Mouse (Mus musculus) midbrain, postnatal 0 days (tissue): ENCODE results near the gene Micu1. TPM values are rescaled to one million over a fixed set of nuclear protein-coding genes. Genes with fewer than 3 reads are reported as not detected.
A peak's percentile ranks its signal among the peaks of the same experiment; 100 is the strongest.

Experiments
- ATAC-seq: fragments of 200-750 bp; cut with Nextera tagmentation; 2 replicates; pipeline ENCODE4 v1.8.0; 2017; ENCODE audit warnings: moderate number of reproducible peaks, mild to moderate bottlenecking, moderate TSS enrichment, moderate library complexity; ENCODE audit not compliant: low FRiP score
- DNase-seq: peaks from one replicate; pipeline ENCODE4 v3.0.0-alpha.2; 2015; ENCODE audit warnings: low spot score
- H3K27ac ChIP-seq: fragments of 300-500 bp; sonication (generic); 2 replicates; pipeline ENCODE4 v1.5.1; 2014; ENCODE audit warnings: low read depth, mild to moderate bottlenecking, low read length, mixed read lengths
- H3K27me3 ChIP-seq: fragments of 300-500 bp; sonication (generic); 2 replicates; pipeline ENCODE4 v1.6.1; 2014; ENCODE audit warnings: low read length, control low read depth, mixed read lengths; ENCODE audit not compliant: insufficient read depth
- H3K36me3 ChIP-seq: fragments of 300-500 bp; sonication (generic); 2 replicates; pipeline ENCODE4 v1.6.1; 2014; ENCODE audit warnings: low read length, control low read depth, mixed read lengths; ENCODE audit not compliant: insufficient read depth
- H3K4me1 ChIP-seq: fragments of 300-500 bp; sonication (generic); 2 replicates; pipeline ENCODE4 v1.6.1; 2014; ENCODE audit warnings: mild to moderate bottlenecking, control low read depth, antibody characterized with exemption, low read length, mixed read lengths; ENCODE audit not compliant: insufficient read depth
- H3K4me2 ChIP-seq: fragments of 300-500 bp; sonication (generic); 2 replicates; pipeline ENCODE4 v1.6.1; 2014; ENCODE audit warnings: low read depth, mild to moderate bottlenecking, low read length, mixed read lengths; ENCODE audit not compliant: poor library complexity, severe bottlenecking
- H3K4me3 ChIP-seq: fragments of 300-500 bp; sonication (generic); 2 replicates; pipeline ENCODE4 v1.5.1; 2014; ENCODE audit warnings: low read depth, mild to moderate bottlenecking, low read length, moderate library complexity
- H3K9ac ChIP-seq: fragments of 300-500 bp; sonication (generic); replicated peaks from 2 replicates; pipeline ENCODE4 v1.6.1; 2014; ENCODE audit warnings: mild to moderate bottlenecking, low read length, moderate library complexity, mixed read lengths; ENCODE audit not compliant: poor library complexity, severe bottlenecking
- H3K9me3 ChIP-seq: fragments of 300-500 bp; sonication (generic); 2 replicates; pipeline ENCODE4 v1.6.1; 2016; ENCODE audit warnings: low read length, control low read depth
- CTCF ChIP-seq: IDR thresholded peaks from 2 replicates; pipeline ENCODE4 v1.5.1; 2016; ENCODE audit warnings: antibody characterized with exemption, mild to moderate bottlenecking
- WGBS: fragments of 180-500 bp; shearing (Covaris S2); extraction: QIAGEN DNeasy Blood & Tissue Kit; methylation state at CpG from one replicate; pipeline ENCODE4 v1.1.7; 2014; 5-methylcytosine and 5-hydroxymethylcytosine counted together
- polyA plus RNA-seq: library from polyadenylated mRNA; unstranded; fragments of >200 nt; fragmentation: Nextera tagmentation; extraction: Ambion mirVana; gene quantifications from 2 replicates; pipeline ENCODE4 v1.2.1, GENCODE M21; 2015
- total RNA-seq: library from RNA; depleted of rRNA; stranded (reverse); fragments of >200 nt; gene quantifications from 2 replicates; pipeline ENCODE4 v1.2.3, GENCODE M21; 2014

The Micu1 gene
- total and polyA plus RNA-seq, 2 experiments from 2014 or later, result 61.1 to 70.9 TPM

- TF ChIP-seq CTCF, result no peak
- H3K9me3 ChIP-seq, result no peaks in the 10 kb centered on the region
- no peaks in the 10 kb centered on the region for H3K4me1 ChIP-seq
- no peaks in the 10 kb centered on the region for H3K27me3 ChIP-seq
- H3K4me2 ChIP-seq, result no peak overlapping the region
- no peak for ATAC-seq
- H3K27ac ChIP-seq, result no peak overlapping the region
- no peaks in the 10 kb centered on the region for H3K36me3 ChIP-seq
- no peak overlapping the region for H3K4me3 ChIP-seq
- peak; percentile 62 for DNase-seq
- WGBS, result 68% methylated on average over 7 of the region's 7 CpGs
- H3K9ac ChIP-seq, result no peak overlapping the region
Observed at GRCm38 (mm10) chr10:59709281-59709680, 7.0 kb downstream of the Micu1 start.

- Histone ChIP-seq H3K27me3 (no peaks in the 10 kb centered on the region), H3K4me1 (no peaks in the 10 kb centered on the region), H3K9ac (no peak overlapping the region), H3K9me3 (no peaks in the 10 kb centered on the region), H3K36me3 (no peaks in the 10 kb centered on the region), H3K4me3 (no peak overlapping the region), H3K27ac (no peak overlapping the region), H3K4me2 (no peak overlapping the region)
- ATAC-seq (no peak), DNase-seq (no peak)
- WGBS, result 96% methylated on average over 1 of the region's 1 CpGs
- TF ChIP-seq CTCF, result peak; percentile 57
Observed at GRCm38 (mm10) chr10:59710246-59710645, 8.0 kb downstream of the Micu1 start.

GRCm38 (mm10) chr10:59712062-59712461, 9.8 kb downstream of the Micu1 start:
- Histone ChIP-seq H3K27ac (no peak overlapping the region), H3K4me1 (no peaks in the 10 kb centered on the region), H3K4me2 (no peak overlapping the region), H3K27me3 (no peaks in the 10 kb centered on the region), H3K36me3 (no peaks in the 10 kb centered on the region), H3K4me3 (no peak overlapping the region), H3K9ac (no peak overlapping the region), H3K9me3 (no peaks in the 10 kb centered on the region)
- ATAC-seq (no peak), DNase-seq (no peak)
- 93% methylated on average over 8 of the region's 8 CpGs for WGBS
- TF ChIP-seq CTCF, result no peak

GRCm38 (mm10) chr10:59720017-59720416, 17.7 kb downstream of the Micu1 start:
- no peaks in the 10 kb centered on the region for H3K36me3 ChIP-seq
- DNase-seq (no peak), ATAC-seq (no peak)
- no peak for TF ChIP-seq CTCF
- no peak overlapping the region for H3K27ac ChIP-seq
- no peak overlapping the region for H3K9ac ChIP-seq
- H3K4me1 ChIP-seq, result no peaks in the 10 kb centered on the region
- H3K27me3 ChIP-seq, result no peaks in the 10 kb centered on the region
- no peak overlapping the region for H3K4me2 ChIP-seq
- WGBS, result 86% methylated on average over 7 of the region's 7 CpGs
- no peak overlapping the region for H3K4me3 ChIP-seq
- H3K9me3 ChIP-seq, result no peaks in the 10 kb centered on the region

- Histone ChIP-seq H3K4me2 (no peak overlapping the region), H3K4me1 (no peaks in the 10 kb centered on the region), H3K36me3 (no peaks in the 10 kb centered on the region), H3K4me3 (no peak overlapping the region), H3K9ac (no peak overlapping the region), H3K27me3 (no peaks in the 10 kb centered on the region), H3K27ac (no peak overlapping the region), H3K9me3 (no peaks in the 10 kb centered on the region)
- no peak for TF ChIP-seq CTCF
- ATAC-seq (no peak), DNase-seq (no peak)
- WGBS, result 79% methylated on average over 4 of the region's 4 CpGs
Observed at GRCm38 (mm10) chr10:59721555-59721954, 19.3 kb downstream of the Micu1 start.

- no peaks in the 10 kb centered on the region for H3K4me1 ChIP-seq
- H3K4me2 ChIP-seq, result no peak overlapping the region
- no peak overlapping the region for H3K9ac ChIP-seq
- H3K4me3 ChIP-seq, result no peak overlapping the region
- H3K27ac ChIP-seq, result no peak overlapping the region
- ATAC-seq (no peak), DNase-seq (no peak)
- no peaks in the 10 kb centered on the region for H3K9me3 ChIP-seq
- H3K36me3 ChIP-seq, result peaks cover 2% of the 10 kb centered on the region; the same call in 1 of the 2 replicates
- H3K27me3 ChIP-seq, result no peaks in the 10 kb centered on the region
- TF ChIP-seq CTCF, result no peak
Observed at GRCm38 (mm10) chr10:59724634-59725033, 22.4 kb downstream of the Micu1 start.
